Mouse (Mus musculus) E14TG2a.4 (cell line): ENCODE data around the gene Bpifb4.

Experiments
- H3K27me3 ChIP-seq: 2 replicates; pipeline ENCODE4 v1.6.1; 2014; ENCODE audit warnings: low read length, control low read depth; ENCODE audit not compliant: insufficient read depth
- H3K36me3 ChIP-seq: 2 replicates; pipeline ENCODE4 v1.6.1; 2014; ENCODE audit warnings: low read length, control low read depth; ENCODE audit not compliant: insufficient read depth
- H3K4me1 ChIP-seq: replicated peaks from 2 replicates; pipeline ENCODE4 v1.6.1; 2014; ENCODE audit warnings: low read depth, low read length, control low read depth
- H3K4me3 ChIP-seq: replicated peaks from 2 replicates; pipeline ENCODE4 v1.5.1; 2014; ENCODE audit warnings: mild to moderate bottlenecking, low read length
- H3K9me3 ChIP-seq: 2 replicates; pipeline ENCODE4 v1.6.1; 2014; ENCODE audit warnings: low read length, control low read depth
- CTCF ChIP-seq: conservative IDR thresholded peaks from 2 replicates; pipeline ENCODE4 v1.5.1; 2014; ENCODE audit warnings: low read length
- NANOG ChIP-seq: IDR thresholded peaks from 2 replicates; pipeline ENCODE4 v1.6.1; 2014; ENCODE audit warnings: borderline replicate concordance, low read length, mixed read lengths
- POU5F1 ChIP-seq: IDR thresholded peaks from 2 replicates; pipeline ENCODE4 v1.6.1; 2014; ENCODE audit warnings: low read length, borderline replicate concordance

The Bpifb4 gene

GRCm38 (mm10) chr2:153931125-153931524, 6.9 kb upstream of the Bpifb4 start:
- no peaks in the 10 kb centered on the region for H3K27me3 ChIP-seq
- no peak overlapping the region for H3K4me3 ChIP-seq
- TF ChIP-seq POU5F1 = no peak
- TF ChIP-seq NANOG = no peak
- TF ChIP-seq CTCF = no peak
- no peaks in the 10 kb centered on the region for H3K9me3 ChIP-seq
- no peaks in the 10 kb centered on the region for H3K36me3 ChIP-seq
- H3K4me1 ChIP-seq = peaks cover 5% of the 10 kb centered on the region; the same call in 1 of the 2 replicates

GRCm38 (mm10) chr2:153933311-153933710, 4.7 kb upstream of the Bpifb4 start:
- H3K4me1 ChIP-seq = peaks cover 5% of the 10 kb centered on the region; the same call in 1 of the 2 replicates
- H3K4me3 ChIP-seq = no peak overlapping the region
- no peaks in the 10 kb centered on the region for H3K9me3 ChIP-seq
- H3K27me3 ChIP-seq = no peaks in the 10 kb centered on the region
- no peaks in the 10 kb centered on the region for H3K36me3 ChIP-seq
- TF ChIP-seq POU5F1 = no peak
- no peak for TF ChIP-seq CTCF
- no peak for TF ChIP-seq NANOG

- Histone ChIP-seq H3K4me3 (no peak overlapping the region), H3K9me3 (no peaks in the 10 kb centered on the region), H3K36me3 (no peaks in the 10 kb centered on the region), H3K4me1 (peaks cover 5% of the 10 kb centered on the region; the same call in 1 of the 2 replicates), H3K27me3 (no peaks in the 10 kb centered on the region)
- TF ChIP-seq CTCF (peak; percentile 69), POU5F1 (no peak)
Measured at GRCm38 (mm10) chr2:153935348-153935747, 2.7 kb upstream of the Bpifb4 start.

- no peaks in the 10 kb centered on the region for H3K36me3 ChIP-seq
- TF ChIP-seq NANOG = no peak
- TF ChIP-seq CTCF = peak; percentile 74
- no peak for TF ChIP-seq POU5F1
- H3K4me3 ChIP-seq = no peak overlapping the region
- no peaks in the 10 kb centered on the region; the same call in 1 of the 2 replicates for H3K27me3 ChIP-seq
- peaks cover 3% of the 10 kb centered on the region; the same call in 1 of the 2 replicates for H3K4me1 ChIP-seq
- no peaks in the 10 kb centered on the region for H3K9me3 ChIP-seq
Measured at GRCm38 (mm10) chr2:153943537-153943936, 5.5 kb downstream of the Bpifb4 start.

GRCm38 (mm10) chr2:153944567-153944966, 6.6 kb downstream of the Bpifb4 start:
- no peak overlapping the region for H3K4me3 ChIP-seq
- no peaks in the 10 kb centered on the region; the same call in 1 of the 2 replicates for H3K27me3 ChIP-seq
- no peaks in the 10 kb centered on the region for H3K36me3 ChIP-seq
- H3K9me3 ChIP-seq = no peaks in the 10 kb centered on the region
- peaks cover 3% of the 10 kb centered on the region; the same call in 1 of the 2 replicates for H3K4me1 ChIP-seq
- no peak for TF ChIP-seq NANOG

GRCm38 (mm10) chr2:153952897-153953296, 14.9 kb downstream of the Bpifb4 start:
- Histone ChIP-seq H3K4me3 (no peak overlapping the region), H3K36me3 (no peaks in the 10 kb centered on the region)
- peak; percentile 86 for TF ChIP-seq CTCF
- TF ChIP-seq POU5F1 = no peak

GRCm38 (mm10) chr2:153953836-153954235, 15.8 kb downstream of the Bpifb4 start:
- TF ChIP-seq NANOG (no peak), CTCF (peak; percentile 81), POU5F1 (no peak)
- H3K36me3 ChIP-seq = no peaks in the 10 kb centered on the region
- H3K27me3 ChIP-seq = peaks cover 6% of the 10 kb centered on the region
- H3K4me3 ChIP-seq = peak overlapping the region; percentile 76
- H3K4me1 ChIP-seq = peaks cover 6% of the 10 kb centered on the region; the same call in 1 of the 2 replicates
- H3K9me3 ChIP-seq = no peaks in the 10 kb centered on the region

More at GRCm38 (mm10) chr2:153952897-153953296, 14.9 kb downstream of the Bpifb4 start:
- peaks cover 6% of the 10 kb centered on the region for H3K27me3 ChIP-seq
- peaks cover 6% of the 10 kb centered on the region; the same call in 1 of the 2 replicates for H3K4me1 ChIP-seq
- H3K9me3 ChIP-seq = no peaks in the 10 kb centered on the region

GRCm38 (mm10) chr2:153962821-153963331, 24.9 kb downstream of the Bpifb4 start:
- Histone ChIP-seq H3K36me3 (no peaks in the 10 kb centered on the region), H3K4me3 (no peak overlapping the region), H3K27me3 (no peaks in the 10 kb centered on the region), H3K9me3 (no peaks in the 10 kb centered on the region), H3K4me1 (no peaks in the 10 kb centered on the region)
- TF ChIP-seq CTCF (no peak), POU5F1 (no peak), NANOG (no peak)

- Histone ChIP-seq H3K9me3 (no peaks in the 10 kb centered on the region), H3K4me1 (no peaks in the 10 kb centered on the region), H3K27me3 (no peaks in the 10 kb centered on the region), H3K4me3 (no peak overlapping the region), H3K36me3 (no peaks in the 10 kb centered on the region)
- TF ChIP-seq CTCF = no peak
- no peak for TF ChIP-seq NANOG
- TF ChIP-seq POU5F1 = no peak
Measured at GRCm38 (mm10) chr2:153963334-153963733, 25.3 kb downstream of the Bpifb4 start.
